Mouse (Mus musculus): ENCODE results near the gene Ppp6r3. TPM values are rescaled to one million over a fixed set of nuclear protein-coding genes. Genes with fewer than 3 reads are reported as not detected.

Gene Ppp6r3
- total RNA-seq (2015; ENCODE audit: low replicate concordance) (44.9 and 51.7 TPM in 2 replicates), total RNA-seq (2017; ENCODE audit: low replicate concordance) (65.2 and 83.5 TPM in 2 replicates)

DNA sequence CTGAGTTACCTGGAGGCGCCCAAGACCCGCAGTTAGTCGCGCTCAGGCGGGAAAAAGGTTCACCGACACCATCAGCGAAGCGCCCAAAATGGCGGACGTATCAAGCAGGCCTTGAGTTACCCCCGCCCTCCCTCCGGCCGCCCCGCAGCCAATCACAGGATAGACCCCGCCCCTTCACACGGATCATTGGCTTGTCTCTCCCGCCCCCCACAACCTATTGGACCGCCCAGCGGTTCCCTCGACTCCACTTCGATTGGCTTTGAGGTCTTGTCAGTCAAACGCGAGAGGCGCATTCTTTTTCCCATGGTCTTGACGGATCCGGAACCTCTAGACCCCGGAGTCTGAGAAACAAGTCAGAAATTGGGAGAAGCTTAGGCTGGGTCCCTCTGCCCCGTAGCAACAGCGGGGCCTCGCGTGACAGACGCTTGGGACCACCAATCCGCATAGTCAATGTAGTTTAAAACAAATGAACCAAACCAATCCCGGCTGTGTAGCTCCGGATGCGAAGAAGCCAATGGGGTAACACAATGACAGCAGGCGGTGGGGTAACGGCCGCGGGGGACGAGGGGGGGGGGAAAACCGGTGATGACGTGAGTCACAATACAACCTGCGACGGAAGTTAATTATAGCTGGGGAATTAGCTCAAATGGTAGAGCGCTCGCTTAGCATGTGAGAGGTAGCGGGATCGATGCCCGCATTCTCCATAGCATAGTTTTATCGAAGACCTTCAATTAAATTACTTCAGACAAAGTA is at the start of gene Ppp6r3:
Gene Ppp6r3 (minus strand): TSS at position 118 of the 753 bp plus-strand sequence.
- ATAC-seq (replicated peaks; ENCODE audit: low FRiP score, poor library complexity, severe bottlenecking): peak; percentile 96

- ATAC-seq (replicated peaks; ENCODE audit: low FRiP score, poor library complexity, severe bottlenecking): no peak
These were observed 49.6 kb upstream of the Ppp6r3 start for GRCm38 (mm10) chr19:3625111-3625510.

DNA sequence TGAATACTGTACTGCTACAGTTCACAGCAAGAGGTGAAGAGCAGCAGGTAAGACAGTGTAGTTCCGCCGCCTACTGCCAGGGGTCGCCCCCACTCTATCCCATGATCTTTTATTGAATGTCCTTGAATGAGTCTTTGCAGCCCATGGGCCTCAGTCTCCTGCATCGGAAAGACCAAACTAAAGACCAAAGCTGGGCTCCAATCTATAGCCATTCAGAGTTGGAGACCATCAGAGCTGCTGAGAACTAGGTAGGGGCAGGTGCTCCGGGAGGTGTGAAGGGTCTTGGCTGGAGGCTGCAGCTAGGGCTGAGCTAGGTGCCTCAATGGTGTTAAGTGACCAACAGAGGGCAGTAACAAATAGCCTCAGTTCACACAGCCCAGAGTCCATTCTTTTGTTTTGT is 48.3 kb upstream of the Ppp6r3 start:
- ATAC-seq (replicated peaks; ENCODE audit: low FRiP score, poor library complexity, severe bottlenecking): 0 out of 2 replicates have a peak, but pooled peaks have one; percentile 48

GRCm38 (mm10) chr19:3623294-3623693 is 47.7 kb upstream of the Ppp6r3 start:
- ATAC-seq (replicated peaks; ENCODE audit: low FRiP score, poor library complexity, severe bottlenecking): no peak

- ATAC-seq (replicated peaks; ENCODE audit: low FRiP score, poor library complexity, severe bottlenecking): no peak
These were observed 45.3 kb upstream of the Ppp6r3 start for GRCm38 (mm10) chr19:3620871-3621270.

DNA sequence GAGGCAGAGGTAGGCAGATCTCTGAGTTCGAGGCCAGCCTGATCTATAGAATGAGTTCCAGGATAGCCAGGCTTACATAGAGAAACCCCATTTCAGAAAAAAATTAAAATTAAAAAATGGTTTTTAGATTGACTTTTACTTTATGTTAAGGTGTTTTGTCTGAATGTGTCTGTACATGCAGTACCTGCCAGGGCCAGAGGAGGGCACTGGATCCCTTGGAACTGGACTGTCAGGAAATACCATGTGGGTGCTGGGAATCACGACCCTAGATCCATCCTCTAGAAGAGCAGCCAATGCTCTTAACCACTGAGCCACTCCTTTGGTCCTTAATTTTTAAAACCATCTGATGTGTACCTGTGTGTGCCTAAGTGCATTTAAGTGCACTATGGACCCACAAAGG is 43.8 kb upstream of the Ppp6r3 start:
- ATAC-seq (replicated peaks; ENCODE audit: low FRiP score, poor library complexity, severe bottlenecking): no peak

- ATAC-seq (replicated peaks; ENCODE audit: low FRiP score, poor library complexity, severe bottlenecking): no peak
These were observed 38.4 kb upstream of the Ppp6r3 start for GRCm38 (mm10) chr19:3613991-3614390.

- no peak for ATAC-seq (replicated peaks; ENCODE audit: low FRiP score, poor library complexity, severe bottlenecking)
These were observed 37.2 kb upstream of the Ppp6r3 start for GRCm38 (mm10) chr19:3612534-3613273.

GRCm38 (mm10) chr19:3611730-3612129 is 36.2 kb upstream of the Ppp6r3 start:
- no peak for ATAC-seq (replicated peaks; ENCODE audit: low FRiP score, poor library complexity, severe bottlenecking)

DNA sequence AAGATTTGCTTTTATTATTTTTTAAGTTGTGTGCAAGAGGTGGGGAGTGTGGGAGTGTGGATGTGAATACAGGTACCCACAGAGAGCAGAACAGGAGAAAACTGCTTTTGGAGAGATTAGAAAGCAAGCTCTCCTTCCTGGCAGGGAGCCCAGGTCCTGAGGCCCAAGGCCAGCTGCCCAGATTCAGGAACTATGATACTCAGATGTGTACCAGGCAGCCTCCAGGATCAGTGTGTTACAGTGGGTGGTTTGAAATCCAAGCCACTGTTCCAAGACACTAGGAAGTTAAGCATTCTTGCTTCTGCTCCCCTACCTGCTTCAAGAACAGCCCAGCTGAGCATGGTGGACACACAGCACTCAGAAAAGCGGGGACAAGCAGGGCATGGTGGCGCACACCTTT is 35.3 kb upstream of the Ppp6r3 start:
- ATAC-seq (replicated peaks; ENCODE audit: low FRiP score, poor library complexity, severe bottlenecking): no peak

DNA sequence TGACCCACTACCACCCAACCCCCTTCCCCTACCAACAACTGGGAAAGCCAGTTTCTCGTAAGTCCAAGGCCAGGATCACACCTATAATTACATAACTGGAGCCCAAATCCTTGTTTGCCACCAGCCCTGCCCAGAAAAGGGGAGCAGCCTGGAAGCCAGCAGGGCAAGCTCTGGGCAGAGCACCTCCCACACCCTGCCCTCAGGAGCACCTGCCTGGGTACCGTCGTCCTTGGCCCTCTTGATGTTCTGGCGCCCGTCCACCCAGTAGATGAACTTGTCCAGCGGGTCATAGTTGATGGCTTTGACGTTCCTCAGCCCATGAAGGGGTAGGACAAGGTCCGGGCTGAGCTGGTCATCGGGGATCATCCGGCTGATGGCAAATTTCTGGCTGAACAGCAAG is 34.3 kb upstream of the Ppp6r3 start:
- no peak for ATAC-seq (replicated peaks; ENCODE audit: low FRiP score, poor library complexity, severe bottlenecking)

DNA sequence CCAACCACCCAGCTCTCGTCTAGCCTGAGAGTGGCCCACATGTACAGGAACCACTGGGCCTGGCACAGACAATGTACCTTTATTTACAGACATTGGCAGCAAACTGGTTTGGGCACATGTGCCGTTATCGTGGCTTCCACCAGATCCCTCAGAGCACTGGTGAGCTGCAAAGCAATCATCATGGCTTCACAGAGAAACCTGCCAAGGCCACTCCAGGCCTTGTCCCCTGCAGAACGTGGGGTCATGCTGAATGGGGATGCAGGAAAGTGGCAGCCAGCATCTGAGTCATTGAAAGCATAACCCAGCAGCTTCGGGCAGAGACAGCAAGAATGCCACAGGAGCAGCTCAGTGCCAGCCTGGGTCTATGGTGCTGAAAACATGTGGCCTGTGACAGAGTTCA is 18.8 kb upstream of the Ppp6r3 start:
- ATAC-seq (replicated peaks; ENCODE audit: low FRiP score, poor library complexity, severe bottlenecking): no peak

DNA sequence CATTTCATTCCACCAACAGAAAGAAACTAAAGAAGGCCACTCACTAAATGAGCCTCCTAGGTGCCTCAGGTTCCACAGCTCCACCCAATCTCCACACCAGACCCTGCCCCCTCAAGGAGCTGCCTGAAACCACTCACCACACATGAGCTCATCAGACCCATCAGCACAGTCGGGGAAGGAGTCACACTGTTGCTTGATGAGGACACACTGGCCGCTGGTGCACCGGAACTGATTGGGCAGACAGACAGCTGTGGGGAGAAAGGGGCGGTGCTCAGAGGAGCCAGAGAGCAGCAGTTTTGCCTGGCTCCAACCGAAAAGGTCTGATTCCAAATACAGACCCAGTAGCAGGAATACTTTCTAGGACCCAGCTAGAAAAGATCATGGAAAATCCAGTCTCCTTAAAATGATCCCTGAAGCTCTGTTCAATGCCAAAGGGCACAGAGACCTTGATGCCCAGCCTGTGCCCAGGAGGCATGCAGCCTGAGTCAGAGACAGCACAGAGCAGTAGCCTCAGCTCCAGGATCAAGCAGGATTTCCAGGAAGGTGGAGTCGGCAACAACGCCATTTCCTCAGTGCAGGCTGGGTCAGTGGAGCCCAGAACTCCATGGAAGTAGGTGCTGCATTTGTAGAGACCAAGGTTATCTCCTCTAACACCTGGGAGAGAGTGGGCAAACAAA is 18.0 kb upstream of the Ppp6r3 start:
- ATAC-seq (replicated peaks; ENCODE audit: low FRiP score, poor library complexity, severe bottlenecking): no peak

DNA sequence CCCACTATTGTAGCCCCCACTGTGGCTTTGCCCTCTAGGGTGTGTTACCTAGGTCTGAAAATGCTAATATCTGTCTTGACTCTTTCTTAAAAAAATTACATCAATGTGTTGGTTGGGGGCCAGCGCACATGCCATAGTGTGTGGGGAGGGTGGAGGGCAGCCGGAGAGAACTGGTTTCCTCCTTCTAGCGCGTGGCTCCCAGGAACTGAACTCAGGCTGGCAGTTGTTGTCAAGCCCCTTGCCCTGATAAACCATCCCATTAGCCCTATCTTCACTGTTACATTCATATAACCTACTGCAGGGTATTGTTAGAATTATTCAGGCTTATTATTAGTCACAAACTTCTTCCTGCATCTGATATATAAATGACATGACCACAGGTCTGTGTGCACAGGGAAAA is 14.4 kb upstream of the Ppp6r3 start:
- ATAC-seq (replicated peaks; ENCODE audit: low FRiP score, poor library complexity, severe bottlenecking): no peak

DNA sequence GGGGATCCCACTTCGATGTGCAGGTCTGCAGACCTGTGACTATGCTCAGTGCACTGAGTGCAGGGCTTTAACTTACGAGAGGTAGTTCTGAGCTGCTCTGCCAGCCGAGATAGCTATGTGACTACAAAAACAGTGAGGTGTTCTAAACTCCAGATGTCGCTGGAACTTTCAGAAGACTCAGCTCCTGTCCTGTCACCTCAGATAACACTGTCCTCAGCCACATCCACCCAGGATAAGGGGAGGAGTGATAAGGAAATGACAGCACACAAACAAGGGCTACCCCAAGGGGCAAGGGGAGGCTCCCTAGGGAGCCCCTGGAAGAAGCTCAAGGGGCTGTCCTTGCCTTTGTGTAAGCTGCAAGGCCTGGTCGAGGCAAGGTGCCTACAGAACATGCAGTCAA is 14.0 kb upstream of the Ppp6r3 start:
- peak; percentile 44 for ATAC-seq (replicated peaks; ENCODE audit: low FRiP score, poor library complexity, severe bottlenecking)

GRCm38 (mm10) chr19:3587729-3588128 is 12.2 kb upstream of the Ppp6r3 start:
- peak; percentile 62 for ATAC-seq (replicated peaks; ENCODE audit: low FRiP score, poor library complexity, severe bottlenecking)

GRCm38 (mm10) chr19:3586540-3586939 is 11.0 kb upstream of the Ppp6r3 start:
- peak; percentile 74 for ATAC-seq (replicated peaks; ENCODE audit: low FRiP score, poor library complexity, severe bottlenecking)

- no peak for ATAC-seq (replicated peaks; ENCODE audit: low FRiP score, poor library complexity, severe bottlenecking)
These were observed 10.5 kb upstream of the Ppp6r3 start for GRCm38 (mm10) chr19:3586026-3586425.

GRCm38 (mm10) chr19:3581326-3581725 is 5.8 kb upstream of the Ppp6r3 start:
- 0 out of 2 replicates have a peak, but pooled peaks have one; percentile 60 for ATAC-seq (replicated peaks; ENCODE audit: low FRiP score, poor library complexity, severe bottlenecking)

DNA sequence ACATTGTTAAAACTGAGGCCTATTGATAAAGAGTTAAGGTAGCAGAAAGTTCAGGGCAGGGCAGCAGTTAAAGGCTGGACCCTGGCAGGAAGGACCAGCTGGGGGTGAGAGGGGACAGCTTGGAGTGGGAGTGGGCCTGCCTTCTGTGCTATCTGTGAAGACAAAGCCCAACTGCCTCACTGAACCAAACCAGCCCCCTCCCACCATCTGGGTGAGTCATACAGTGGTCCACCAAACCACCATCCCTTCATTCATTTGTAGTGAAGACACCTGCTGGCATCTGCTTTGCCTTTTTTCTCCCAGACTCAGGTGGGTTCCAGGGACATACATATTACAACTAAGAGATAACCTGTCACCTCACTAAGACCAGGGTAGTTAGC is 2.4 kb upstream of the Ppp6r3 start:
- no peak for ATAC-seq (replicated peaks; ENCODE audit: low FRiP score, poor library complexity, severe bottlenecking)
